Mouse (Mus musculus) forebrain, embryonic 13.5 days (tissue): ENCODE data around the gene Asic2. TPM values are rescaled to one million over a fixed set of nuclear protein-coding genes. Genes with fewer than 3 reads are reported as not detected.

Source experiments
- ATAC-seq: fragments of 200-750 bp; cut with Nextera tagmentation; 2 replicates; pipeline ENCODE4 v1.8.0; 2017
- H3K27ac ChIP-seq: fragments of 300-500 bp; sonication (generic); 2 replicates; pipeline ENCODE4 v1.5.1; 2015; ENCODE audit warnings: inconsistent platforms, mild to moderate bottlenecking, moderate library complexity
- H3K27me3 ChIP-seq: fragments of 300-500 bp; sonication (generic); 2 replicates; pipeline ENCODE4 v1.6.1; 2015; ENCODE audit warnings: mild to moderate bottlenecking, inconsistent platforms
- H3K36me3 ChIP-seq: fragments of 300-500 bp; sonication (generic); 2 replicates; pipeline ENCODE4 v1.6.1; 2015; ENCODE audit warnings: mild to moderate bottlenecking, inconsistent platforms; ENCODE audit not compliant: poor library complexity, severe bottlenecking
- H3K4me1 ChIP-seq: fragments of 300-500 bp; sonication (generic); 2 replicates; pipeline ENCODE4 v1.6.1; 2015; ENCODE audit warnings: inconsistent platforms
- H3K4me2 ChIP-seq: fragments of 300-500 bp; sonication (generic); 2 replicates; pipeline ENCODE4 v1.6.1; 2015; ENCODE audit warnings: inconsistent platforms, mild to moderate bottlenecking, moderate library complexity
- H3K4me3 ChIP-seq: fragments of 300-500 bp; sonication (generic); 2 replicates; pipeline ENCODE4 v1.5.1; 2015; ENCODE audit warnings: mild to moderate bottlenecking, inconsistent platforms
- H3K9ac ChIP-seq: fragments of 300-500 bp; sonication (generic); 2 replicates; pipeline ENCODE4 v1.6.1; 2015; ENCODE audit warnings: mild to moderate bottlenecking, inconsistent platforms
- H3K9me3 ChIP-seq: fragments of 300-500 bp; sonication (generic); replicated peaks from 2 replicates; pipeline ENCODE4 v1.6.1; 2016; ENCODE audit warnings: inconsistent platforms
- WGBS: fragments of 180-500 bp; shearing (Covaris S2); methylation state at CpG from one replicate; pipeline ENCODE4 v1.1.7; 2015; 5-methylcytosine and 5-hydroxymethylcytosine counted together
- polyA plus RNA-seq: library from polyadenylated mRNA; unstranded; fragments of >200 nt; fragmentation: Nextera tagmentation; extraction: Ambion mirVana; gene quantifications from 2 replicates; pipeline ENCODE4 v1.2.1, GENCODE M21; 2015

Asic2 gene
- polyA plus RNA-seq, 1 experiment from 2014 or later = 2.3 TPM

DNA sequence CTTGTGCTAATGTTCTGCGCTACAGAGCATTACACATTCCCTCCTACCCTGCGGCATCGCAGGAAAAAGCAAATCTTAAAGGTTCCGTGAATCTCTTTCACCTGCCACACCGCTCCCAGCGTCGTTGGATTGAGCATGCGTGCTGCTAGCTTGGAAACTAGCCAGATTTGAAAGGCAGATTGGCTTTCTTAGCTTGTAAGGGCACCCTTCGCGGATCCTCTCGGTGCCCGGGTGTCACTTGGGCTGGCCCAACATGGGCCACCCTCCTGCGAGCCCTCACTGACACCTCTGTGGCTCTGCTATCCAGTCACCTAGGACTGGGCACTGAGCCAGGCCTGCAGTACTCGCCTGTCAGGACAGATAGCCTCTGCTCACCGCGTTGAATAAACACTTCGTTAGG, 380.3 kb downstream of the Asic2 start:
- peaks cover 68% of the 10 kb centered on the region for H3K4me1 ChIP-seq
- peak overlapping the region; percentile 76 for H3K27ac ChIP-seq
- H3K9ac ChIP-seq = peak overlapping the region; percentile 43
- peak; percentile 50 for ATAC-seq
- no peaks in the 10 kb centered on the region for H3K27me3 ChIP-seq
- no peaks in the 10 kb centered on the region for H3K36me3 ChIP-seq
- no peaks in the 10 kb centered on the region for H3K9me3 ChIP-seq
- H3K4me3 ChIP-seq = peak overlapping the region; percentile 21
- H3K4me2 ChIP-seq = peak overlapping the region; percentile 54
- 34% methylated on average over 17 of the region's 17 CpGs for WGBS

DNA sequence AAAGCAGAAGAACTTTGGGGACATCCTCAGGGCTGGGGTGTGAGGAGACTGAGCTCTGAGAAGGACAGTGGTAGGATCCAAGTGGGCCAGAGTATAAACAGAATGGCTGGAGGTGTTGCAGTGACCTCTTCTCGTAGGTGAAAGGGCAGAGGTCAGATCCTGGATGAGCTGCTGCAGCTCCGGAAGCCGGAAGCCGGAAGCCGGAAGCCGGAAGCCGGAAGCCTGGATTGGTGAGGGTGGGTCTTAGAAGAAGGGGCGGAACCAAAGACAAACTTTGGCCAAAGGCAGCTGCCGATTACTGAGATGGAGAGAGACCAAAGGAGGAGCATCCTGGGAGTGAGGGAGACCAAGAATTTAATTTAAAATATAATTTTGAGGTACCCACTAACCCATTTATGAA, 381.1 kb downstream of the Asic2 start:
- no peak overlapping the region for H3K4me3 ChIP-seq
- WGBS = 86% methylated on average over 9 of the region's 9 CpGs
- ATAC-seq = no peak

DNA sequence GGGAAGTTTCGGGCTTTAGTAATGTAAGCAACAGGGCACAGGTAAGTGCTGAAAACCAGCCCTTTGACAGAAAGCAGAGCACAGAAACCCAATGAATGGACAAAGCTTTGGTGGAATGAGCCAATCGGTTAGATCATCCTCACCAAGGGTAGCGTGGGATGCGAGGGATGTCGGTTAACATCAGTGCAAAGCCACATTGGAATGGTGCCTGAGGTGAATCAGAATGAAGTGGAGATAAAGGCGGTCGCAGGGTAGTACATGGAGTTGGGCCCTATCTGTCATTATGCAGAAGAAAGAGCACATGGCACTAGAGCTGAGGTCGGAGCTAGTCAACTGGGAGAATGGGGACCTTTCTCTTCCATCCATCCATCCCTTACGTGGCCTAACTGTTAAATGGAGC, 383.8 kb downstream of the Asic2 start:
- WGBS = 94% methylated on average over 9 of the region's 9 CpGs

More for the DNA sequence above, 381.1 kb downstream of the Asic2 start:
- Histone ChIP-seq H3K36me3 (no peaks in the 10 kb centered on the region), H3K27me3 (no peaks in the 10 kb centered on the region), H3K4me1 (peaks cover 67% of the 10 kb centered on the region), H3K9me3 (no peaks in the 10 kb centered on the region), H3K9ac (no peak overlapping the region), H3K27ac (no peak overlapping the region), H3K4me2 (no peak overlapping the region)

DNA sequence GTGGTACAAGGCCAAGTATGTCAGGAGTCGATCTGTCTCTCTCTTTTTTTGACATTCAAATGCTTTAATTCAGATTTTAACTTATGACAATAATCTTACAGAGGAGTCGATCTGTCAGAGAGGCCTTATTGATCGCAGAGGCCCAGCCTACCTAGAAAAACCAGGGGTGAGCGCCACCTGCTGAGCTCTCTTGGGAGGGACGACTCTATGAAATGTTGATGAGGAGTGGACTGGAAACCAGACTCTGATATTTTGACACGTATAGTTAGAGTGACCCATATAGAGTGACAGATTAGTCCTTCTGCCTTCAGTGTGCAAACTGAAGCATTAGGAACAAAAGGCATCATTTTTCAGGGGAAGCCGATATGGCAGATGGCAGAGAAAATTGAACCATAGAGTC, 385.1 kb downstream of the Asic2 start:
- 64% methylated on average over 7 of the region's 7 CpGs for WGBS
- Histone ChIP-seq H3K27ac (no peak overlapping the region), H3K36me3 (no peaks in the 10 kb centered on the region), H3K4me1 (peaks cover 53% of the 10 kb centered on the region), H3K4me2 (no peak overlapping the region), H3K4me3 (no peak overlapping the region), H3K9ac (no peak overlapping the region), H3K9me3 (no peaks in the 10 kb centered on the region), H3K27me3 (no peaks in the 10 kb centered on the region)
- no peak for ATAC-seq

More for the DNA sequence above, 383.8 kb downstream of the Asic2 start:
- Histone ChIP-seq H3K9me3 (no peaks in the 10 kb centered on the region), H3K27me3 (no peaks in the 10 kb centered on the region), H3K36me3 (no peaks in the 10 kb centered on the region), H3K4me1 (peaks cover 56% of the 10 kb centered on the region), H3K27ac (no peak overlapping the region), H3K4me2 (no peak overlapping the region), H3K4me3 (no peak overlapping the region), H3K9ac (no peak overlapping the region)
- no peak for ATAC-seq

DNA sequence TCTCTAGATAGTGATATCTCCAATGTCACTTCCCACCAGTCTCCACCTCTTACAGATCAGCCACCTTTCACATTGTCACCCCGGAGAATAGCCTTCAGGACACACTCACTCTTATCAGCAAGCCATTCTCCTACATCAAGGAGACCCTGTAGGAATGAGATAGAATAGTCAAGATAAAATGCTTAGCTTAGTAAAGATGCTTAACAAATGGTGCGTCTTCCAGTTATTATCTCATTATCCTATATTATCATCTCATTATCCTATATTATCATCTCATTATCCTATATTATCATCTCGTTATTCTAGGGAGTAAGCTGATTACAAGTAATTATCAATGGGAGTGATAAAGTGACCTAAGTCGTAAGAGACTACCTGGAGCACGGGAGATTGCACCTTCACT, 386.1 kb downstream of the Asic2 start:
- Histone ChIP-seq H3K27me3 (no peaks in the 10 kb centered on the region), H3K27ac (no peak overlapping the region), H3K9ac (no peak overlapping the region), H3K4me3 (no peak overlapping the region), H3K4me2 (no peak overlapping the region), H3K4me1 (peaks cover 48% of the 10 kb centered on the region), H3K9me3 (no peaks in the 10 kb centered on the region), H3K36me3 (no peaks in the 10 kb centered on the region)
- 40% methylated on average over 5 of the region's 5 CpGs for WGBS
- no peak for ATAC-seq

DNA sequence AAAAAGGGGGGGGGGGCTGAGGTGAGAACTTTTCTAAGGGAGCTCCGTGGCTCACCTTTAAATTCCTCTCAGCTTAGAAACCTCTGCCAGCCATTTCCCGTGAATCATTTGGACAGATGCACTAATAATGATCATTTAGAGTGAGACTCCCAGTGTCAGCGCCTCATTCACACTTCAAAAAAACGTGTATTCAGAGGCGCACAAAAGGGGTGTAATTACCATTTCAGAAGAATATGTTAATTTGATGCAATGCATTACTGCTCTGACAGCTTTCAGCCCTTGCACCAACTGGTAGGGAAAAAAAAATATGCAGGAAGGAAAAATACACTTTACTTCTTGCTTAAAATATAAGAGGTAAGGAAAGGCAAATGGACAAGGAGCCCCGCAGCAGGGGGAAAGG, 388.5 kb downstream of the Asic2 start:
- Histone ChIP-seq H3K36me3 (no peaks in the 10 kb centered on the region), H3K9me3 (no peaks in the 10 kb centered on the region), H3K9ac (no peak overlapping the region), H3K4me1 (peaks cover 48% of the 10 kb centered on the region), H3K27ac (peak overlapping the region; percentile 80), H3K4me2 (peak overlapping the region; percentile 5), H3K4me3 (no peak overlapping the region), H3K27me3 (no peaks in the 10 kb centered on the region)
- peak; percentile 88 for ATAC-seq
- WGBS = 11% methylated on average over 6 of the region's 6 CpGs

DNA sequence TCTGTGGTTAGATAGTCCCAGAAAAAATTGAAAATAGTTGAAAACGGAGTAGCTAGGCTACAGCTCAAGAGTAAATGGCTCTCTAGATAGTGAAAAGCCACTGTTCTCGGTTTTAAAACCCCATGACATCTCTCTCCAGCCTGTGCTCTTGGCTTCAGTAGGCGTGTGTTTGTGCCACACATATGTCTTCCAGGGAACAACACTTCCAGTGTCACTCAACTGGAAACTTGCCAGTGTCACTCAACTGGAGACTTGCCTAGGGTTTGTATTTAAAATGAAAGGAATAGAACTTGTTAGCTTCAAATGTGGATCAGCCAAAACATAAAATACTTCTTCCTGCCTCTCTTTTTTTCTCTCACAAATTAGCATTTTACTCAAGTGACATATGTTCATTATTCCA, 397.9 kb downstream of the Asic2 start:
- peaks cover 4% of the 10 kb centered on the region; the same call in 1 of the 2 replicates for H3K4me1 ChIP-seq
- 53% methylated on average over 3 of the region's 3 CpGs for WGBS
- H3K36me3 ChIP-seq = no peaks in the 10 kb centered on the region
- no peak overlapping the region for H3K4me2 ChIP-seq
- 0 out of 2 replicates have a peak, but pooled peaks cover 2% of the 10 kb centered on the region for H3K9me3 ChIP-seq
- no peaks in the 10 kb centered on the region for H3K27me3 ChIP-seq
- H3K9ac ChIP-seq = no peak overlapping the region
- H3K27ac ChIP-seq = no peak overlapping the region
- H3K4me3 ChIP-seq = no peak overlapping the region
- ATAC-seq = peak; percentile 58; the same call in 1 of the 2 replicates

DNA sequence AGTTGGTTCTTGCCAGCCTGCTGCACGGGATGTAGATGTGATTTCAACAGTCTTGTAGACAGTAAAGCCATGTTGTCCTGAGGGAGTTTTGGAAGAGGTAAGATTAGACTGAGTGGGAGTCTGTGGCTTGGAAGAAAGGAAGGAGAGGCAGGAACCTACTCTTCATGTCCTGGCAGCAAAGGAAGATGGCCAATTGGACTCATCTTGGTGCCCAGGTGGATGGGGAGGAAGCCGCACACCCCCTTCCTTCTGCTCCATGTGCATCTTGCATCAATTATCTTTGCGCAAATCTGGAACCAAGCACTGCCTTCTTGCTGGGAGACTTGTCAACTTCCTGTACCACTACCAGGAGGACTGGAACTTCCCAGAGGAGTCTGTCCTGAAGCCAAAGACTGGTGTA, 403.4 kb downstream of the Asic2 start:
- 0 out of 2 replicates have a peak, but pooled peaks cover 2% of the 10 kb centered on the region for H3K9me3 ChIP-seq
- 93% methylated on average over 3 of the region's 3 CpGs for WGBS
- ATAC-seq = no peak

DNA sequence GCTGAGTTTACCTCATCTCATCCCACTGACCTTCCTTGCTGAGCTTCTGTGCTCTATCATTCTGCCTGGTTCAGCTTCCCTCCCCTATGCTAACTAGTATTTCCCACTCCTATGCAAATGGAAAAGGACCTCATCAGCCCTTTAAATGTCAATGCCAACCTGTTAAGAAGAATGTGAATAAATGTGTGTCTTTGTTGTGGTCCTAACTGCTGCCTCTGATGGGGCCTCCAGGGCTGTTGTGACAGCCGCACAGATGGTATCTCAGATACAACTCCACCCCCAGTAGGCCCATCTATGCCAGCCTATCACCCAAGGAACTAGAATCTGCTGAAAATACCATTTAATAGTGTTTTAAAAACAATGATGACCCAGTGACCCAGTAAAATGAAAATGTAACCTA, 407.9 kb downstream of the Asic2 start:
- WGBS = 72% methylated on average over 1 of the region's 1 CpGs
- Histone ChIP-seq H3K36me3 (no peaks in the 10 kb centered on the region), H3K4me2 (no peak overlapping the region), H3K9ac (no peak overlapping the region), H3K4me3 (no peak overlapping the region), H3K9me3 (no peaks in the 10 kb centered on the region), H3K27me3 (no peaks in the 10 kb centered on the region), H3K4me1 (peaks cover 6% of the 10 kb centered on the region; the same call in 1 of the 2 replicates), H3K27ac (no peak overlapping the region)
- no peak for ATAC-seq

More for the DNA sequence above, 403.4 kb downstream of the Asic2 start:
- Histone ChIP-seq H3K27me3 (no peaks in the 10 kb centered on the region), H3K27ac (no peak overlapping the region), H3K9ac (no peak overlapping the region), H3K4me2 (no peak overlapping the region), H3K4me3 (no peak overlapping the region), H3K4me1 (peaks cover 6% of the 10 kb centered on the region; the same call in 1 of the 2 replicates), H3K36me3 (no peaks in the 10 kb centered on the region)

DNA sequence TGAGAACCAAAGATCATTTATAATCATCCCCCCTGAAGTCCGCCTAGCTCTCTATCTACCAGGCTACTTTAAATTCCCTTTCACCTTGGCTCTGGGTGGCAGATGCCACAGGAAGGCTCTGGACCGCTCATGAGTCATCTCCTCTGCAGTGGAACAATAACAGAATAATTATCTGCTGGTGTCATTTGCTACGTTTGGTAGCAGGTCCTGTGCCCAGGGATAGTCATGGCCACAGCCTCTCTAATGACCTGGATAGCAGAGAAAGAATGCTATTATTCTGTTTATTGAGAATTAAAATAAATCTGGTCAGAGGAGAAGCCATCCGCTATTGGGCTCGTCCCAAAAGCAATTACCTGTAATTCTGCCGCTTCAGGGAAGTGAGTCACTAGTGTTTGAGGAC, 425.1 kb downstream of the Asic2 start:
- Histone ChIP-seq H3K4me2 (no peak overlapping the region), H3K4me1 (no peaks in the 10 kb centered on the region), H3K9ac (no peak overlapping the region), H3K4me3 (no peak overlapping the region), H3K27me3 (no peaks in the 10 kb centered on the region), H3K36me3 (no peaks in the 10 kb centered on the region), H3K27ac (no peak overlapping the region), H3K9me3 (no peaks in the 10 kb centered on the region)
- WGBS = 81% methylated on average over 6 of the region's 6 CpGs
- ATAC-seq = no peak

DNA sequence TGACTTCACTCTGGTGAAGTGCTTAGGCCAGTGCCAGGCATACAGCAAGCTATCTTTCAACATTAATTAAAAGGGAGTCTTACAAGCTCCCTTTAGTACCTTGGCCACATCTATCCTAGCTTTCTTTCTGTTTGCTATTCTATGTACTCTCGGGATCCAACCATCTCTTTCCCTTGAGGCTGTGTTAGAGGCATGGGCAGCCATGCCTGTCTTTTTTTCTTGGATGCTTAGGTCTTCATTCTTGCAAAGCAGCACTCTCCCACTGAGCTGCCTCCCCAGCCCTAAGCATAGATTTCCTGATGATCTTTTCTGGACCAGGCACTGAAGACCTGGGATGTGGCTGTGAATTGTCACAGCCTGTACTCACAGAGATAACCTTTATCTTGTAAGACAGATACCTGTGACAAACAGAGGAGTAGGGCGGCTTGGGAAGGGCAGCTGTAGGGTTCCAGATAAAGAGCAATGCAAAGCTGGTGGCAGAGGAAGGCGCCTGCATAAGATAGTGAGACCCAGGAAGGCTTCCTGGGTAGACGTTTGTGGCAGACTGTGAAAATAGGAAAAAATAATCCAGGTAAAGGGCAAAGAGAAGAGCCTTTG, 433.0 kb downstream of the Asic2 start:
- ATAC-seq = no peak
- Histone ChIP-seq H3K9ac (no peak overlapping the region), H3K4me2 (no peak overlapping the region), H3K4me1 (peaks cover 17% of the 10 kb centered on the region), H3K27ac (no peak overlapping the region), H3K9me3 (no peaks in the 10 kb centered on the region), H3K27me3 (peaks cover 5% of the 10 kb centered on the region; the same call in 1 of the 2 replicates), H3K4me3 (no peak overlapping the region), H3K36me3 (no peaks in the 10 kb centered on the region)
- 74% methylated on average over 4 of the region's 4 CpGs for WGBS

DNA sequence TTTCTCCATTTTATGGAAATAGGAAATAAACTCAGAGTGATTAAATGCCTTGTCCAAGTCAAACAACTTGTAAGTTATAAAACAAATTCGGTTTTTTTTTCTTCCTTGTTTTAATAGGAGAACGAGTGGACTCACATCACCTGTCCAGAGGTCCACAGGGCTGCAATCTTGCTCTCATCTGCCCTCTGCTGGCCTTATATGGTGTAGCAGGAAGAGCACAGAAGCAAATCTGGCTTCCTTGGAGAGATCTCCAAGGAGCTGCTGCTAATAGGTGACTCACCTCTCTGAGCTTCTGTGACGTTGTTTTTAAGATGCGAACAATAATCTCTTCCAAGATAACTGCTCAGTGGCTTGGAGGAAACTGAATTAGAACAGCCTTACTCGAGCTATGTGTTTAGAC, 433.6 kb downstream of the Asic2 start:
- Histone ChIP-seq H3K9me3 (no peaks in the 10 kb centered on the region; the same call in 1 of the 2 replicates), H3K4me3 (no peak overlapping the region), H3K36me3 (no peaks in the 10 kb centered on the region), H3K27me3 (peaks cover 5% of the 10 kb centered on the region; the same call in 1 of the 2 replicates), H3K4me2 (no peak overlapping the region), H3K9ac (no peak overlapping the region), H3K4me1 (peaks cover 17% of the 10 kb centered on the region), H3K27ac (no peak overlapping the region)
- no peak for ATAC-seq
- 20% methylated on average over 5 of the region's 5 CpGs for WGBS

DNA sequence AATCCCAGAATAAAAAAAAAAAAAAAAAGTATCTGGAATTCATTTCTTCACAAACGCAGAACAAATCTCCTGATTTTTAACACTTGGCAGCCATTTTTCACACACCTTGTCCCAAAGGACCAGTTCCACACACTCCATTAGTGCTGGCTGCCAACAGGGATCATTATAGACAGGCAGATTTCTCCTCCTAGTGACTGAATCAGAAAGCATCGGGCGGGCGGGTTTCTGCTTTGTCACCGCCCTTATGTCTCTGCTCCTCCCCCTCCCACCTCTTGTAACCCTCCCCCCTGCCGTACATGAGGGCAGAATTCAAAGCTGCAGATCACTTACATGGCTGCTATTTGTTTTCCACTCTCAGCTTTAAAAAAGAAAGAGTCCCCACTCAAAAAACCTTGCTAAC, 436.4 kb downstream of the Asic2 start:
- 2% methylated on average over 6 of the region's 6 CpGs for WGBS
- peak overlapping the region; percentile 2; the same call in 1 of the 2 replicates for H3K27ac ChIP-seq
- peak; percentile 77; the same call in 1 of the 2 replicates for ATAC-seq

More for the DNA sequence above, 436.4 kb downstream of the Asic2 start:
- H3K4me1 ChIP-seq = peaks cover 17% of the 10 kb centered on the region
- peaks cover 5% of the 10 kb centered on the region; the same call in 1 of the 2 replicates for H3K27me3 ChIP-seq
- H3K4me2 ChIP-seq = no peak overlapping the region
- no peak overlapping the region for H3K9ac ChIP-seq
- H3K36me3 ChIP-seq = no peaks in the 10 kb centered on the region
- no peak overlapping the region for H3K4me3 ChIP-seq
- H3K9me3 ChIP-seq = no peaks in the 10 kb centered on the region; the same call in 1 of the 2 replicates
